ENCODE assay signal across 10 mouse cellular contexts in the genomic region with DNA sequence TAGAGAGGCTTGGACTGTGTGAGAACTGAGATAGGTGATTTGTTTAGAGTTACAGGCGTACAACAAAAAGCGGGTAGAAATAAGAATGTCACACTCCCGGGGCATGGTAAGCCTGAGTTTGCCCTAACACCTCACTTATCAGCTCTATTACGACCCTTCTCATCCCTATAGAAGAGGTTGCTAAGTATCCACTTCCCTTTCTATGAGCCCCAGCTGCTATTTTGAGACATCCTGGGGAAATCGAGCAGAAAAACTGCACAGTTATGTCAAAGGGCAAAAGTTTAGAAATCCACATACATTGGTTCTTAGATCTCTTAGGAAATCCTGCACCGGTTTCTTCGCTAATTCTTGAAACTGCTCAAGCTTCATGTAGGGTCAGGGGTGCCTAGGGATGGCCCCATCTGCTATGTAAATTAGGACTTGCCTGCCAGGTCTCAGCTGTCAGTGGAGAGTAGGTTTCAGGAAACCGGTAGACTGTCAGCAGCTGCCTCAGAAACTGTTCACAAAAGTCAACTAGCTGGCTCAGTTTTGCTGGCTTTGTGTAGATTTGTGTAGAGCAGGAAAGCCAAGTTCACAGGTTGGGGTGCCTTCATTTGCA. TPM values are rescaled to one million over a fixed set of nuclear protein-coding genes. Genes with fewer than 3 reads are reported as not detected.
DNase-seq lines count a peak whose midpoint lies in the region; ATAC-seq and TF ChIP-seq lines count a peak whose summit lies in the region.
"Had no signal": no experiment of that assay in that cellular context is flagged by ENCODE, and none has a peak within 500 bp of the region (broad histone marks: within the 10 kb centered on the region; RNA-seq: fewer than 3 reads in every experiment).

No protein-coding gene starts in this region.

- no peak for TF ChIP-seq POLR2A in limb, embryonic 14.5 days (IDR thresholded peaks at IDR 0.05; ENCODE audit: borderline replicate concordance, extremely low read depth, insufficient read depth, insufficient read length)

- H3K4me2 ChIP-seq in heart, embryonic 13.5 days, result peak overlapping the region; percentile 99
- peak overlapping the region; percentile 99; the same call in 1 of the 2 replicates for H3K4me2 ChIP-seq in limb, embryonic 14.5 days (replicated peaks; ENCODE audit: low read depth, low read length, severe bottlenecking)

- no peak for DNase-seq in heart, postnatal 36 days
- DNase-seq in 416B (ENCODE audit: low read depth), result peak; percentile 32
- no peak for DNase-seq in limb, embryonic 14.5 days (ENCODE audit: low spot score)
- no peak for DNase-seq in urinary bladder, postnatal 36 days (ENCODE audit: low spot score in 2 of 2)
- no peak for DNase-seq in ovary, adult 18-20 months (ENCODE audit: low spot score)

- intact Hi-C loops in heart, postnatal 36 days (cut with DNase I), result loop anchor here (5.0 kb wide), 1 partner anchor 67 kb away; no protein-coding TSS in a partner anchor

- H3K36me3 ChIP-seq in heart, embryonic 13.5 days, result peaks cover 13% of the 10 kb centered on the region
- no peaks in the 10 kb centered on the region for H3K36me3 ChIP-seq in limb, embryonic 14.5 days (ENCODE audit: control insufficient read depth, insufficient read depth, low read length)
- H3K36me3 ChIP-seq: G1E had no signal

- H3K9me3 ChIP-seq in heart, embryonic 13.5 days, result no peaks in the 10 kb centered on the region
- H3K9me3 ChIP-seq in limb, embryonic 14.5 days (ENCODE audit: control insufficient read depth, low read length), result no peaks in the 10 kb centered on the region

- no peak overlapping the region for H3K27ac ChIP-seq in heart, embryonic 13.5 days (replicated peaks)
- H3K27ac ChIP-seq in limb, embryonic 14.5 days (replicated peaks; ENCODE audit: low read depth, low read length), result no peak overlapping the region

- H3K9ac ChIP-seq in heart, embryonic 13.5 days, result 0 out of 2 replicates have a peak overlapping the region, but pooled peaks have one; percentile 26
- no peak overlapping the region for H3K9ac ChIP-seq in limb, embryonic 14.5 days (ENCODE audit: low read depth, low read length, severe bottlenecking)

- peak overlapping the region; percentile 71 for H3K4me3 ChIP-seq in heart, embryonic 13.5 days
- no peak overlapping the region for H3K4me3 ChIP-seq in limb, embryonic 14.5 days (replicated peaks; ENCODE audit: low read length)

- peaks cover 21% of the 10 kb centered on the region for H3K4me1 ChIP-seq in heart, embryonic 13.5 days
- H3K4me1 ChIP-seq in limb, embryonic 14.5 days (ENCODE audit: control insufficient read depth, insufficient read depth, low read length), result peaks cover 5% of the 10 kb centered on the region; the same call in 1 of the 2 replicates

- ATAC-seq in heart, embryonic 13.5 days (ENCODE audit: extremely low read depth, insufficient number of reproducible peaks, low FRiP score, low TSS enrichment), result no peak
- peak; percentile 45 for ATAC-seq in common myeloid progenitor, adult 5-6 weeks (replicated peaks; ENCODE audit: low read depth, poor library complexity, severe bottlenecking)
- no peak for ATAC-seq in limb, embryonic 14.5 days (ENCODE audit: low FRiP score, low read depth)
- no peak for ATAC-seq in cerebellum, adult (ENCODE audit: insufficient number of reproducible peaks, low FRiP score, low TSS enrichment)

- peaks cover 20% of the 10 kb centered on the region for H3K27me3 ChIP-seq in heart, embryonic 13.5 days (replicated peaks)
- peaks cover 29% of the 10 kb centered on the region for H3K27me3 ChIP-seq in limb, embryonic 14.5 days (ENCODE audit: control insufficient read depth, insufficient read depth, low read length)

- WGBS in heart, embryonic 13.5 days, result 31% methylated on average over 8 of the region's 8 CpGs
- 31% methylated on average over 8 of the region's 8 CpGs for WGBS in limb, embryonic 14.5 days

RNA-seq across cellular contexts. Expression of gene Gm4450, which starts 27.9 kb away (rescaled TPM):
- polyA plus RNA-seq in heart, embryonic 13.5 days (2015; fragmentation: Nextera tagmentation; extraction: Ambion mirVana), result not detected in 2 replicates
- total RNA-seq in heart, postnatal 36 days (2021), result not detected
- total RNA-seq in common myeloid progenitor, adult 5-6 weeks (2017), result not detected in 2 replicates
- polyA plus RNA-seq in limb, embryonic 14.5 days (2012; rRNA removed), result not detected in 2 replicates
- not detected in 2 replicates for polyA plus RNA-seq in limb, embryonic 14.5 days (2014; fragmentation: Nextera tagmentation; extraction: Ambion mirVana)
- total RNA-seq: G1E; liver, adult 2 months had no signal
- polyA plus RNA-seq: G1E; liver, adult 2 months had no signal

RNA-seq across cellular contexts. Expression of gene Zfp697, which starts 46.8 kb away (rescaled TPM):
- 7.3 and 8.3 TPM in 2 replicates for polyA plus RNA-seq in heart, embryonic 13.5 days (2015; fragmentation: Nextera tagmentation; extraction: Ambion mirVana)
- 1 to 10 TPM; 5.9 to 6.9 TPM for total RNA-seq in heart, postnatal 36 days (2021)
- total RNA-seq in common myeloid progenitor, adult 5-6 weeks (2017), result 0.59 and 1.2 TPM in 2 replicates
- polyA plus RNA-seq in limb, embryonic 14.5 days (2012; rRNA removed), result 6.4 and 7.7 TPM in 2 replicates
- 8.6 and 8.9 TPM in 2 replicates for polyA plus RNA-seq in limb, embryonic 14.5 days (2014; fragmentation: Nextera tagmentation; extraction: Ambion mirVana)
- polyA plus RNA-seq: G1E had no signal
